Mouse (Mus musculus): ENCODE results near the gene Atp7b. TPM values are rescaled to one million over a fixed set of nuclear protein-coding genes. Genes with fewer than 3 reads are reported as not detected.

Gene Atp7b
- total RNA-seq, 2 experiments from 2014 or later: 0.31 to 0.32 TPM

GRCm38 (mm10) chr8:22028973-22029372 is 31.1 kb downstream of the Atp7b start:
- peak; percentile 52 for ATAC-seq (replicated peaks; ENCODE audit: poor library complexity, severe bottlenecking)

DNA sequence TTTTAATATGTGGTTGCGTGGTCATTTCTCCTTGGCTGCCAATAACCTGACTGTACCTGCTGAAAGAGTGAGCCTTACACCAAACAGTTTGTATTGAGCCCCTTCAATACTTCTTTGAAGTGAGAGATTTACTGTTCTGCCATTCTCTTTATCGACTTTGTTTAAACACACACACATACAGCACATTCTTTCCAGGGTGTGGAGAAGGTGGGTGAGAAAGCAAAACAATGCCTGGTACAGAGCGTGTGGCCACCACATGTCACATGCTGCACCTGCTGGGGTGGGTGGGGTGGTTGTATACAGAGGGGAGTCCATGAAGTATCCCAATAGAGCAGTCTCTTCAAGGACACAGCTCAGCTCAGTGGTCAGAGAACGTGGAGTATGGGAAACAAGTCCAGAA is 34.9 kb downstream of the Atp7b start:
- ATAC-seq (replicated peaks; ENCODE audit: poor library complexity, severe bottlenecking): no peak

- no peak for ATAC-seq (replicated peaks; ENCODE audit: poor library complexity, severe bottlenecking)
Measured at GRCm38 (mm10) chr8:22022244-22022643, 37.9 kb downstream of the Atp7b start.

DNA sequence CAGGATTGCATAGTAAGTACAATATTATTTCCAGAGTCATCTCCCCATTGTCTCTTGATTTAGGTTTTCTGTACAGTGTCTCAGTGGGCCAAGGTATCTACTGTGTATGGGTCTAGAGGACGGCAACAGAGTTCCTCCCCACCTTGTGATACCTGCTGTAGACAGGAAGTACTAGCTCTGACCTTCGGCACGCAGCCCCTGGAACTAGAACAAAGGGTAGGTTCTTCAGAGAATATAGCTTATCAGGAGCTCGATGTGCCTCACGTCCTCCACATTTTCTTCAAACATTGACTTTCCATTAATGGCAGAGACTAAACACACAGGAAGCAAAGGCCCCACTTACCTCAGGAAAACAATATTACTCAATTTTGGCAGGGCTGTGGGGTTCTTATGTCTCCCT is 40.6 kb downstream of the Atp7b start:
- ATAC-seq (replicated peaks; ENCODE audit: poor library complexity, severe bottlenecking): no peak

DNA sequence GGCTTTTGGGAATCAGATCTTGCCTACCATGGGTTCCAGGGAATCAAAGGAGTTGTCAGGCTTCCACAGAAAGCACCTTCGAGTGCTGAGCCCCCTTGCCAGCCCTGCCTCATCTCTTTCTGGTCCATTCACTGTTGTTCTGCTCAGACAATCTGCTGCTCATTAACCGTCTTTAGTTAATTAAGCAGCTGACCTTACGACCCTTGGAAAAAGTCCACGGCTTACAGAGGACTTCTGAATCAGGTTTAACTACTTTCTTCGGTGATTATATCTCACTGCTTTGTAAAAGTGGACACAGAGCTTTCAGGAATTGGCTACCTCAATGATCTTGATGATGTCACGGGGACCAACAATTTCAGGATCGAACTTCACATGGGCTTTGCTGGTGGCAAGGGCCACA is 42.4 kb downstream of the Atp7b start:
- ATAC-seq (replicated peaks; ENCODE audit: poor library complexity, severe bottlenecking): no peak

DNA sequence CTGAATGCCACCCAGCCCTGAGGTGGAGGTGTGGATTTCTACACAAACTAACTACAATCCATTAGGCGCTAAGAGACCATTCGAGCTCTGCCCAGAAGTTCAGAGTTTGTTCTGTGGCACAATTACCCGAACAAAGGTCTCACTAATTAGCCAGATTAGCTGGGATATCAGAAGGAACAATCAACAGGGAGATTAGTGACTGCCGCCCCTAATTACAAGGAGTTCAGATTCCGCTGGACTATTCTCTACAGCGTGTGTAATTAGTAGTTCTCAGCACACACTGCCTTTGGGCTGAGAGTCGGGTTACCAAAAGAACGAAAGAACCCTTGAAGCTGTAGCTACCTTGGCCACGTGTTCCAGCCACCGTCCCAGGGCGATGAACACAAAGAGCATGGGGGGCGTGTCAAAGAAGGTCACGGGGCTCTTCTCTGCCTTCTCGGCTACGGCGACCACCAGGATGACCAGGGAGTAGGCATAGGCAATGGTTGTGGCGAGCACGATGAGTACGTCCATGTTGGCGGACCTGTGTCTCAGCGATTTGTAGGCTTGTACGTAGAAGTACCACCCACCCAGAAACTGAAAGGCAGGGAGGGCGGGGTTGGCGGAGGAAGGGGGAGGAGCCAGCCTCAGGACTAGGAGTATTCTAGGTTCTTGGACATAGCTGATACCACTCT is 46.9 kb downstream of the Atp7b start:
- peak; percentile 74 for ATAC-seq (replicated peaks; ENCODE audit: poor library complexity, severe bottlenecking)

- no peak for ATAC-seq (replicated peaks; ENCODE audit: poor library complexity, severe bottlenecking)
Measured at GRCm38 (mm10) chr8:22009403-22009802, 50.7 kb downstream of the Atp7b start.

GRCm38 (mm10) chr8:22006423-22006822 is 53.7 kb downstream of the Atp7b start:
- peak; percentile 61 for ATAC-seq (replicated peaks; ENCODE audit: poor library complexity, severe bottlenecking)

DNA sequence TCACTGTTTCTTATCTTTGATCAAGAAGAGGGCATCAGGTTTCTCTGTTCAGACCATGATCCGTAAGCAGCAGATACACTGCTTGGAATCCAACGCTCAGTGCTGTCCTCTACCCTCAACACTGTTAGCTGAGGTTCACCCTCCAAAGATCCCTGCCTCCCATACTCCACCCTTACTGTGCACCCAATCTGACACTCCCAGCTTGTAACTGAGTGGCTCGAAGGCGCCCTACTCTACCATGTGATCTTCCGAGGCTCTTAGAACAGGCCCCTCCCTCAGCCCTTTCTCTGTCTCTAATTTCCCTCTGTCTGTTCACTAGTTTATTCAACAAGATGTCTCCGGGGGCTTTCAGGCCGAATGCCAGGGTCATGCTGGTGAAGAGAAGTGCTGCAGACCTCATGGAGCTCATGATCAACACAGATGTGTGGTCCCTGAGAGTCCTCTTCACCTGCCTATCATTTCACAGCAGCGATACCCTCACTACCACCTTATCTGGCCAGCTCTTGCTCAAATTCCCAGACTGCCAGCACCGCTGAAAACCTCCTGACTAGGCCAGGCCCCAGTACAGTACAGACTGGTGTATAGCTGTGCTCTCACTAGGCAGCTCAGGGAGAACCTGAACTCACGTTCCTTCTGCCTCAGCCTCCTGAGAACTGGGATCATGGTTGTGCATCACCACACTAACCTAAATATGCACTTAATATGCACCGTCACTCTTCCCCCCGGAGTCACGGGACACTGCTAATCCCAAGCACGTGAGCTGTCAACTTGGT is 55.2 kb downstream of the Atp7b start:
- no peak for ATAC-seq (replicated peaks; ENCODE audit: poor library complexity, severe bottlenecking)

- ATAC-seq (replicated peaks; ENCODE audit: poor library complexity, severe bottlenecking): no peak
Measured at GRCm38 (mm10) chr8:21995181-21995580, 64.9 kb downstream of the Atp7b start.

- ATAC-seq (replicated peaks; ENCODE audit: poor library complexity, severe bottlenecking): peak; percentile 80
Measured at GRCm38 (mm10) chr8:21992184-21992583, 67.9 kb downstream of the Atp7b start.

GRCm38 (mm10) chr8:21981664-21982337 is 78.3 kb downstream of the Atp7b start:
- no peak for ATAC-seq (replicated peaks; ENCODE audit: poor library complexity, severe bottlenecking)

DNA sequence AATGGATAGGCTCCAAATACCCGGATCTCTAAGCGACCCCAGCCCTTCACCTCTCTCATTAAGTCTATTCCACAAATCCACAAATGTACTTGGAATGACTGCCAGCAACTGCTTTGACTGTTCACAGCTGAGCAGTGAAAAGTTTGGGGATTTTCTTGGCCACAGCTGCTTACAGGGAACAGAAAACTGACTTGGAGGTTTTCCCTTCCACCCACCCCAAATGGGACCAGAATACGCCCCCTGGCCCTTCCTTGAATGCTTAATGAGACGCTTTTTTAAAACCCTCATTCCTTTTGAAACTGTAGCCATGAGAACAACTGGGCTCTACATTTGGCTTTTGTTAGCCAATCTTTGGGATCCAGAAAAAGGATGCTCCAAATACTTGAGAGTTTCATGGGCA is 81.9 kb downstream of the Atp7b start:
- no peak for ATAC-seq (replicated peaks; ENCODE audit: poor library complexity, severe bottlenecking)

- ATAC-seq (replicated peaks; ENCODE audit: poor library complexity, severe bottlenecking): no peak
Measured at GRCm38 (mm10) chr8:21969475-21969874, 90.6 kb downstream of the Atp7b start, which contains the start of gene Ccdc70. Gene Ccdc70 (plus strand): TSS chr8:21969775.

DNA sequence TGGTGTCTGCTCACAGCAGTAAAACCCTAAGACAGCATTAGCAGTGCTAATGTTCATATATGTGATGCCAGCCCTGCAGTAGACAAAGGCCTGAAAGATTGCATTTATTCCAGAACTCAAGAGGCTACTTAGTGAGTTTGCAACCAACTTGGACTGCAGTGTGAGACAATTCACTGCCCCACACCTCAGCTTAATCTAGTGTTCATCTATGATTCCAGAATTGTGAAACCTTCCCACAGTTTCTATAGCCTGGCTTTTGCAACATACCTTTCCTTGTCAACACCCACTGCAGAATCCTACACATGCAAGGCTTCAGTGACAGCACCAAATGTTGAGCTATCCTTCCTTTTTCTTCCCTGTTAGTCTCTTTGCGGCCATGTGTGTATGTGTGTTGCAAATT is 93.5 kb downstream of the Atp7b start:
- ATAC-seq (replicated peaks; ENCODE audit: poor library complexity, severe bottlenecking): no peak

- no peak for ATAC-seq (replicated peaks; ENCODE audit: poor library complexity, severe bottlenecking)
Measured at GRCm38 (mm10) chr8:21958414-21958813, 101.7 kb downstream of the Atp7b start, which contains the start of gene Fam90a1a. Gene Fam90a1a (plus strand): TSS chr8:21958714.

DNA sequence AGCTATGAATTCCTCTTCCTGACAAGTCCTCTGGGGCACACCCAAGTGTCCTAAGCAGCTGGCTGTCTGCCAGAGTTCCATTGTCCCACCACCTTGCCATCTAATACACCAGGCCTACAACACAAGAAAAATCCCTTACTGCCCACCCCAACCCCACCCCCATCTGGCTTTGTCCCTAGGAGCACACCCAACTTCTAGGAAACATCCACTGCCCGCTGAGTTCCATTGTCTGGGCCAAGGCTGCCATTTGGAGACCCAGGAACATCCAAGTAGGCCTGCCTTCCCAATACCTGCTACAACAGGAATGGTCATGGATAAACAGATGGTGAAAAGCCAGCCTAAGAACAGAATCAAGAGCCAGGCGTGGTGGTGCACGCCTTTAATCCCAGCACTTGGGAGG is 103.8 kb downstream of the Atp7b start:
- no peak for ATAC-seq (replicated peaks; ENCODE audit: poor library complexity, severe bottlenecking)

DNA sequence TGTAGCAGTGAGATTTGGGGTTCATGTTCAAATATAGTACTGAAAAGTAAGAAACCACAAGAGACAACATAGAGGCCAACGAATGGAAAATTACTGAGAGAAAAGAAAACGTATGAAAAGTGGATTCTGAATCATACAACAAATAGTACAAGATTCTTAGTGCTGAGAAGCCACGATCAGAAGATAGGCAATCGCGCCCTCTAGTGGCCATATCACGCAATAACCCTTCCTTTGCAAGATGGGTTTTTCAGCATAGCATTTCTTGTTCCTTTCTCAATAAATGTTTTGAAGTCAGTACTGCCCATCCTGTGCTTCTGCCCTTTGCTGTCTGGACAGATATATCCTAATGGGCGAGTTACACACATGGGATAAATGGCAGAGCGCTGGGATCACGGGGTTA is 104.8 kb downstream of the Atp7b start:
- peak; percentile 52; the same call in 1 of the 2 replicates for ATAC-seq (replicated peaks; ENCODE audit: poor library complexity, severe bottlenecking)

GRCm38 (mm10) chr8:21947311-21948017 is 112.6 kb downstream of the Atp7b start:
- ATAC-seq (replicated peaks; ENCODE audit: poor library complexity, severe bottlenecking): no peak

GRCm38 (mm10) chr8:21946462-21946861 is 113.6 kb downstream of the Atp7b start, which contains the start of gene Defb13:
Gene Defb13 (plus strand): TSS chr8:21946762.
- ATAC-seq (replicated peaks; ENCODE audit: poor library complexity, severe bottlenecking): no peak
